Mouse (Mus musculus) T-helper 2 cell (primary cell): ENCODE measurements around the gene Ccdc115.

ENCODE experiments used
- in situ Hi-C: fragments of 300-600 bp; cut with MboI, MseI; formaldehyde crosslinking; loops from one replicate; pipeline ENCODE4 v1.15.1; 2025; ENCODE audit warnings: high pct_unique_total_duplicates

Gene Ccdc115

DNA sequence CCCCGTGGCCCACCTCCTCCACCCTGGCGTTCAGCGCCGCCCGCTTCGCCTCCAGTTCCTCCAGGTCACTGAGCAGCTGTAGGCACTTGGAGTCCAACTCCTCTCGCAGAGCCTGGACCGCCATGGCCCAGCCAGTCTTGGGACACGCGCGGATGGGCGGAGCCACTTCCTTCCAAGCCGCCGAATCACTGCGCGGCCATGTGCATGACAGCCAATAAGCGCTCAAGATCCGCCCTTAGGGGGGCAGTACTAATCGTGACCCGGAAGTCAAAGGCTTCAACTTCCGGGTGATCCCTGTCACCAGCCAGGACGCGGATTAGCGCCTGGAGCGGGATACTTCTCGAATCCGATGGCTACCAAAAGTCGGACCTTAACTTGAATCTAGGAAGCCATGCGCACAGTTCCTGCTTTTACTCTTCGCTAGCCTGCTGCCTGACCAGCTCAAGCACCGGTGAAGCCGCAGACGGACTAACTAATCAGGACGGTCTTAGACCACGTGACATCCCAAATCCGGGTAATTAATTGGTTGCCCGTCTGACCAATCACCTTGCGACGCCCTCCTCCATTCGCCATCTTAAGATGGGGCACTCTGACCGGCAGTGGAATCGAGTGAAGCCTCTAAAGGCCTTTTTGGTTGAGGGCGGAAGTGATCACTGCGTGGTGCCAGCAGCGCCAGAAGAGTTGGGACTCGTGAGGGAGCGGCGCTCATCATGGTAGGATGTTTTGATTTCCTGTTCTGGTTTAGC lies at the start of gene Ccdc115, which contains the start of gene Imp4:
Gene Ccdc115 (minus strand): TSS at position 458 of the 746 bp plus-strand sequence.
Gene Imp4 (plus strand): TSS at position 637 of the 746 bp plus-strand sequence.
- in situ Hi-C loops: no loop called here

DNA sequence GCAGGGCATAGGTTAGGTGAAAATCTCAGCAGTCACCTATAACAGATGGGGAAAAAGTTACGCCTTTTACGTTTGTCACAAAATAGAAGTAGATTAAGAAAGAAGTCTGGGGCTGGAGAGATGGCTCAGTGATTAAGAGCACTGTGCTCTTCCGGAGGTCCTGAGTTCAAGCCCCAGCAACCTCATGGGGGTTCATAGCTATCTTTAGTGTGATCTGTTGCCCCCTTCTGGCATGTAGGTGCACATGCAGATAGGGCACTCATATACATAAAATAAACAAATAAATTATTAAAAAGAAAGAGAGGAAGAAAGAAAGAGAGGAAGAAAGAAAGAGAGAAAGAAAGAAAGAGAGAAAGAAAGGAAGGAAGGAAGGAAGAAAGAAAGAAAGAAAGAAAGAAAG lies 47.9 kb upstream of the Ccdc115 start:
- in situ Hi-C loops: loop anchor here (25.0 kb wide), 1 partner anchor 375 kb away; no protein-coding TSS in a partner anchor

DNA sequence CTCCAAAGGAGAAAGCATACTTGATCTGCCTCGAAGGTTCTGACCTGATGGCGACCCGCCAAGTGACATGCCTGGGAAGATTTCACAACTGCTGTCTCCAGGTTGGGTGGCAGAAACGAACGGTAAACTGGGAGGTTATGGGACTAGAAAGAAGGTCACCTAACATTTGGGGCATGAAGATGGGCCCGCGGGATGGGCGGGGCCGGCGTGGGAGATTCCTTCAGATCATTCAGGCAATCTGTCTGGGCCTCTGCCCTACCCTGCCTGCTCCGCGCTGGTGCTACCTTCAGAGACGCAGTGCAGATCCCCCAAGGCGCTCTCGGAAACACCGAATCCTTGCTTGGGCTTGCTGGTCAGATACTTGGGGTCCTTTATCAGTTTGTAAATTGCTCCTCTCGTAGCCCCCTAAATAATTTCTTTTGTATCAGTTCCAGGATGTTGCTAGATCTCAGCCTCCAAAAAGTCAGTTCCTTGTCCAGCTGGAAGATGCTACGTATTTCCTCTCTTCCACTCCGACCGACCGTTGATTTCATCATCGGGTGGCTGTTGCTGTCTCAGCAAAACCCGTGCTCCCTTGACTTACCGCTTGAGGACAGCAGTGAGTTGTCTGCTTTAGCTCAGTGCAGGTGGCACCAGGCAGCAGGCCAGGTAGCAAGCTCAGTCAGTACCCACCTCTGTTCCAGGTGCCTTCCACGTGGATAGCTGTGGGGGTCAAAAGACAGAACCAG lies 46.2 kb upstream of the Ccdc115 start:
- in situ Hi-C loops: loop anchor here (25.0 kb wide), 1 partner anchor 377 kb away; no protein-coding TSS in a partner anchor

DNA sequence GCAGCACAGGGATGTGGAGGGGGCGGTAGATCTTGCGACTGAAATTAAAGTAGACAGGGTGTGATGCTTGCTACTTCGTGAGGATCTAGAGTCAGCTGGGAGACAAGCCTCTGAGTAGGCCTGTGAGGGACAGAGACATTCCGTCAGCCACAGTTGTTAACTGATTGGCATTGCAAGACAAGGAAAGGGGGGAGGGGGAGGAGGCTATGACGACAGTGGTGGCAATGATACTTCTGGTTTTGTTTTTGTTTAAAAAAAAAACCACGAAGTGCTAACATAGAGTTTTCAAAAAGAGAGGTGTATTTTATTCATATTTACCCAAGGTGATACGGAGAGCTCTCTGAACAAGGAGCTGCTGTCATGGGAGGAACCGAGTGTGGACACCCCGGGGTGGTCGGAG lies 45.0 kb upstream of the Ccdc115 start:
- in situ Hi-C loops: loop anchor here (25.0 kb wide), 1 partner anchor 378 kb away; no protein-coding TSS in a partner anchor

DNA sequence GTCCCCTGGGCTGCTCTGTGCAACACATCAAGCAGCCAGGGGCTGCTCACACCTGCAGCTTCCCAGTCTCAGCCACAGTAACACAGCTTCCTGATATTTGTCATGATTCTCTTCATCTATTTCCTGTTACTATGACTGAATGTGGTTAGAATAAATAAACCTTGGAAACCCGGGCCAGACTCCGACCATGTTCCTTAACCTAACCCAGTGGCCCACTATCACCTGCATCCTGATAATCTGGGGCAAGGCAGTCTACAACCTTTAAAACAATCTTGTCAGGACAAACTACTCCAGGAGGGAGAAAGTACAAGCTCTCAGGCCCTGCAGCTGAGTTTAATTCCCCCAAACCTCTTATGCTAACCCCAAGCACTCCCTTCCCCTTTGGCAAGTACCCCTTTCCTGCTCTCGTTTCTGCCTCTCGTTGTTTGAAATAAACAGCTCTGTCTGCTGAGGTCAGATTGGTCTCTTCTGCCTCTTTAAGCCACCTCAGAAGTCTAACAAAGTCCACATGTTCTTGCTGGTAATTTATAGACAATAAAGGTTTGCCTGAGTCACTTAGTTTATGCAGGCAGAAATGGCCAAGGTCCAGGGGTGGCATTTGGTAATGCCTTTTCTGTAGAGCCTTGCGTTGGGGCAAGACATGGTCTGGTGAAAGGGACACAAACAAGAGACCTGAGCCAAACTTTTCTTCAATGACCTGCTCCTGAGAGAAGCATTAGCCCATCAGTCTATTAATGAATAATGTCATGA lies 42.6 kb upstream of the Ccdc115 start:
- in situ Hi-C loops: loop anchor here (25.0 kb wide), 1 partner anchor 380 kb away; no protein-coding TSS in a partner anchor

DNA sequence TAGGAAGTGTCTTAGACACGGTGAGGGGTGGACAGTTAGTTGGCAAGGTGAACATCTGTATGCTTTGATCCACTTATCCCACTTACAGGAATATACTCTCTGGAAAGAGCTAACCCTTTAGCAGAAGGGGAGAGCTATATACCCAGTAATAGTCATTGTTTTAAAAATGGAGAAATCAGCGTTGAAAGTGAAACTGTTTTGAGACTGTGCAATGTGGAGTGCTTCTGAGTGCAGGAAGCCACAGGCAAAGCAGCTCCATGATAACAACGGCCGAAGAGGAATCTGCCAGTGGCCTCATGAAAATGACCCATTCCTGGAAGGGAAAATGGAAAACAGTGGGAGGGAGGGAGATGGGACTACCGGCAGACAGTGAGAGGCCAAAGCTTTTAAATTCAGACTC lies 41.3 kb upstream of the Ccdc115 start:
- in situ Hi-C loops: loop anchor here (25.0 kb wide), 1 partner anchor 382 kb away; no protein-coding TSS in a partner anchor

DNA sequence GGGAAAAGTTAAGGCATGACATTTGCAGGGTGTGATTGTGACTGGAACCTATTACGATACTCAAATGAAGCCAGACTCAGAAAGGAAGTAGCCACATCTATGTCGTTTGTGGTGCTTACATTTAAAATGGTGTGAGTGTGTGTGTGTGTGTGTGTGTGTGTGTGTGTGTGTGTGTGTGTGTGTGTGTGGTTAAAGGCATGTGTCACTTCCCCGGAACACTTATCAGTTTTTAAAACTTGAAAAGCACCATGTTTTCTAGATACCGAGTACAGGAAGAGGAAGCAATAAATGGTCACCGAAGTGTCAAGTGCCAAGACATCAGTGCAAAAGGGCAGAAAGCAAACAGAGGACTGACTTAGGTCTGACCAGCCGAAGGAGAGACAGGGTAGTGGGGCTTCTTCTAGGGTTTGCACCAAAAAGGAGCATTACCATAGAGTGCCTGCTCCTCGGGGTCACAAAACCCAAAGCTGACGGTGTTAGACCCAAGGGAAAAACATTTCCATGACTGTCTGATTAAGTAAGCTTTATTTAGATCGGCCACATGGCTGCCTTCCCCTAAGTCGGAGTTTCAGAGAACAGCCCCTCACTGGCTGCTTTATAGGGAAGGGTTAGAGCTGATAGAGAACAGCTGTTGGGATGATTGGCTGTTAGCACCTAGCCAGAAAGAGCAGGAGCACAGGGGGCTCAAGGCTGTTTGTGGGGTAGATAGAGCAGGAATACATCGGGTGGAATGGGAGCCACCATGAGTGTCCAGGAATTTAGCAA lies 39.6 kb upstream of the Ccdc115 start:
- in situ Hi-C loops: loop anchor here (25.0 kb wide), 1 partner anchor 383 kb away; no protein-coding TSS in a partner anchor

DNA sequence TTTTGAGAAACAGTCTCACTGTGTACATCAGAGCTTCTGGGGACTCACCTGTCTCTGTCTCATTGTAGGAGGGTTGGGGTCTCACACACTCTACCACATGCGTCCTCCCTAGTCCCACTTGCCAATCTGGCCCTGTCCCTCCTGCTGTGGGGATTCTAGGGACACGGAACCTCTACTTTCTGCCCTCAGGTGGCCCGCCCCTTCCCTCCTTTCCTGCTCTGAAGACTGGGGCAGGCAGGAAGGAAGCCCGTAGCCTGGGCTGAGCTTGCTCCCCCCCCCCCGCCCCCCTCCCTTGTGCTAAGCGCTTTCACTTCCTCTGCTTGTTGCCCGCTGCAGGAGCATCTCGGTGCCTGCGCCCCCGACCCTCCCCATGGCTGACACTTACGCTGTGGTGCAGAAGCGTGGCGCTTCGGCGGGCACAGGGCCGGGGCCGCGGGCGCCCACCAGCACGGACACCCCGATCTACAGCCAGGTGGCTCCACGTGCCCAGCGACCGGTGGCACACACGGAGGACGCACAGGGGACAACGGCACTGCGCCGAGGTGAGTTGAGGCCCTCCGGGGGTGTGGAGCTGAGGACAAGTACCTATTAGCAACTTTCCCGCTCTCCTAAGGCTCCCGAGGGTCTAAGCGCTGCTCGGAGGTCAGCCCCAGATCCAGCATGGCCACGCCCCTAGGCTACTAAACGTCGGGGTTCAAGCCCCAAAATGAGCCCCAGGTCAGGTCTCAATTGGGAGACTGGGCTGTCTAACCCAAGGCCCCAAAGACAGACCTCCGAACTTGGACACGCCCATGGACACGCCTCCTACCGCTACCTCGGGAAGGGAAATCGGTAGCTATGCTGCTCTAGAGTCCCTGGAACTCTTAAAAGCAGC lies 33.2 kb upstream of the Ccdc115 start:
- in situ Hi-C loops: loop anchor here (25.0 kb wide), 1 partner anchor 1590 kb away; the partner anchor contains the start of gene Hs6st1

DNA sequence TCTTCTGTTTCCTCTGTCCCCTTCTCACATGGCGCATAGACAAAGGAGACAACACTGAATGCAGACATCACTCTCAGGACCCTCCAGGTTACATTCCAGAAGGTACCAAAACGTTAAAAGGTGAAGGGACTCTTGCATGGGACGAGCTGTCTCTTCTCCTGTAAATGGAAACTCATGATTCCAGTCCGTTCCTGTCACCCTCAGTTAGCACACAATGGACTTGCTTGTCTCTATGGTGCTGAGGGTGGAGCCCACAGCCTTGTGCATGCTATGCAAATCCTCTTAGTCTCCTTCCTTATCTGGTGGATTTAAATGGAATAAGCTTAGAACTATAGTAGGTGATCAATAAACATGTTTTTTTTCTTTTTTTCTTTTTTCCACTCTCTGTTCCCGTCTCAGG lies 30.3 kb upstream of the Ccdc115 start:
- in situ Hi-C loops: loop anchor here (25.0 kb wide), 1 partner anchor 1592 kb away; the partner anchor contains the start of gene Hs6st1

DNA sequence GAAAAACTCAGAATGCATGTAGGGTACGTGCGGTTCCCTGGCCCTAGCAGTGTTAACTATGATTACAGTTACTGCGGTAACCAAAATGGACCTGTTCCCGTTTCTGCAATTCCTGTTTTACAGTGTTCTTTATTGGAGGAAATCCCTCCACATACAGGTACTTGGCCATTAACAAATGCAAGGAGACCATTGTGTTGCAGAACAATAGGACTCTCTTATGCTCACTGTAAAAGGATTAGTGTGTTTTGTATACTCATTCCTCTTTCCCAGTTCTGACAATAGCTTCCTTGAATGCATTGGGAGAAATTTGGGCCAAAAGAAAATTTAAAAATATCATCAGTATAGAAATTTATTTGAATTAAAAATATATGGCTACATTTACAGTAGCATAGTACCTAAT lies 29.0 kb upstream of the Ccdc115 start:
- in situ Hi-C loops: loop anchor here (25.0 kb wide), 1 partner anchor 1594 kb away; the partner anchor contains the start of gene Hs6st1

DNA sequence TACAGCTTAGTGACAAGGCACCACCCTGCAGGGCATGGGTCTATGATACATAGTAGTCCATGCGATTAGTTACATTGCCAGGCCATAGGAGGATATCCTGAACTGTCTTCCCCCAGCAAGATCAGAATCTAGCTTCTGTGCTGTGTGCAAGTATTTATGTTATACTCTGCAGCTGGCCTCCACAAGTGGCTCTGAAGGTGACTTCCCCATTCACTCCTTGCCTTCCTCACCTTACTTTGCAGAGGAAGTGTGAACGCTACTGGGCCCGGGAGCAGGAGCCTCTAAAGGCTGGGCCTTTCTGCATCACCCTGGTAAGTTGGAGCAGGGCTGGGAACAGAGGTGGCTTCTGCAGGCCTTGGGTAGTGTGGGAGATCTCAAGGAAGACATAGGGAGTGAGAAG lies 28.6 kb upstream of the Ccdc115 start:
- in situ Hi-C loops: loop anchor here (25.0 kb wide), 1 partner anchor 1594 kb away; the partner anchor contains the start of gene Hs6st1

DNA sequence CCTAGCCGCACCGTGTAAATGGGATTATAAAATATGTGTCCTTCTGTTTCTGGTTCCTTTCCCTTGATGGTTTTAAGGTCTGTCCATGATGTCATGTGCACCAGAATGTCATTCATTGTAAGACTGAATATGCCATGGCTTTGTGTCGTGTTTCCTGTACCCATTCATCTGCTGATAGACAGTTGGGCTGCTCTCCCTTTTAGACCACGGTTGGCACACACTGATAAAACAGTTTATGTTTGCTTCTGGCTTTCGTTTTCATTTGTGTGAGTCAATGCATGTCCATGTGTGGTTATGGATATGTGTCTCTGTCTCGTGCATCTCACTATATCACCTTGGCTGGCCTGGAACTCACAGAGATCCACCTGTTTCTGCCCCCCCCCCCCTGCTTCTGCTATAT lies 26.0 kb upstream of the Ccdc115 start:
- in situ Hi-C loops: loop anchor here (25.0 kb wide), 1 partner anchor 1597 kb away; the partner anchor contains the start of gene Hs6st1

DNA sequence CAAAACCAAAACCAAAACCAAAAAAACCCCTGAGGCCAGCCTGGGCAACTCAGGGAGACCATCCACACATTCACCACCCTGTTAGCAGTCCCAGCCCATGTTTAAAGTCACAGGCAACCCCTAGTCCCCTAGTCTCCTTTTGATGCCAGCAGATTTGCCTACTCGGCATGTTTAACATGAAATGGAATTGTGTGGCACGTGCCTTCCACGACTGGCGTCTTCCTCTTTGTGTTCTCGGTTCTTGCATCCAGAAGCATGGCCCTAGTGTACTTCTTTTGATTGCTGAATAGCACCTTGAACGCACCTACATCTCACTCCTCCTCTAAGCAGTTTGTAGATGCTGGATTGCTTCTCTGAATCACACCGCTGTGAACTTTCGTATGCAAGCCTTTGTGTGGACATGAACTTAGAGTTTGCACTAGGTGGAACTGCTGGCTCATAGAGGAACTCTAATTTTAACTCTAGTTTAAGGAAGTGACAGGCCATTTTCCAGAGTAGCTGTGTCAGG lies 24.9 kb upstream of the Ccdc115 start:
- in situ Hi-C loops: loop anchor here (25.0 kb wide), 1 partner anchor 1598 kb away; the partner anchor contains the start of gene Hs6st1

DNA sequence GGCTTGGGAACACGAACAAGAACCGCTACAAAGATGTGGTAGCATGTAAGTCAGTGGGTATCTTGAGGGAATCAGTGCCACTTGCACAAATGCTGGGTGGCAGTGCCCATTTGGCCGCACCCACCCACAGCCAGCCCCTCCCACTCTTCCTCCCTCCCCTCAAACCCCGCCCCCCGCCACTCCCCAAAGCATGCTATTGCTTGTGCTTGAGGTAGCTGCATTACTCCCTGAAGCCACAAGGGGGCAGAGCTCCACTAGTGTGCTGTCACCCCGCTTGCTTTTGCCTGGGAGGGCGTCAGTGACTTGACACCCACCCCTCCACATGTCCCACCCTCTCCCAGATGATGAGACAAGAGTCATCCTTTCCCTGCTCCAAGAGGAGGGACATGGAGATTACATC lies 23.3 kb upstream of the Ccdc115 start:
- in situ Hi-C loops: loop anchor here (25.0 kb wide), 1 partner anchor 1600 kb away; the partner anchor contains the start of gene Hs6st1

DNA sequence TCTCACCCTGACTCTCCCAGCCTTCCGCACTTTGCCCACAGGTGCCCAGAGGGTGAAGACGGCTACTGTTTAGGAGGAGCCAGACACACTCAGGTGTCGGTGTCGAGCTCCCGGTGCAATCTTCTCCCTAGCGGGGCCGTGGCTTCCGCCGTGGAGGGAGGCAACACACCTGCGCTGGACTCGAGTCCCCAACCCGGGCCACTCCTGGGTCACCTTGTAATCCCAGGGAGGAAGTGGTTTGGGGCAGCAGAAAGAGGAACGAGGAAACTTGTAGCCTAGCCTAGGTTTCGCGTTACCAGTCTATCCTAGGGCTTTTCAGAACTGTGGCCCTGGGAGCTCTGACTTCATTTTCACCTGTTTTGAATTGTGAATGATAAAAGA lies 20.6 kb upstream of the Ccdc115 start:
- in situ Hi-C loops: loop anchor here (25.0 kb wide), 1 partner anchor 1602 kb away; the partner anchor contains the start of gene Hs6st1

DNA sequence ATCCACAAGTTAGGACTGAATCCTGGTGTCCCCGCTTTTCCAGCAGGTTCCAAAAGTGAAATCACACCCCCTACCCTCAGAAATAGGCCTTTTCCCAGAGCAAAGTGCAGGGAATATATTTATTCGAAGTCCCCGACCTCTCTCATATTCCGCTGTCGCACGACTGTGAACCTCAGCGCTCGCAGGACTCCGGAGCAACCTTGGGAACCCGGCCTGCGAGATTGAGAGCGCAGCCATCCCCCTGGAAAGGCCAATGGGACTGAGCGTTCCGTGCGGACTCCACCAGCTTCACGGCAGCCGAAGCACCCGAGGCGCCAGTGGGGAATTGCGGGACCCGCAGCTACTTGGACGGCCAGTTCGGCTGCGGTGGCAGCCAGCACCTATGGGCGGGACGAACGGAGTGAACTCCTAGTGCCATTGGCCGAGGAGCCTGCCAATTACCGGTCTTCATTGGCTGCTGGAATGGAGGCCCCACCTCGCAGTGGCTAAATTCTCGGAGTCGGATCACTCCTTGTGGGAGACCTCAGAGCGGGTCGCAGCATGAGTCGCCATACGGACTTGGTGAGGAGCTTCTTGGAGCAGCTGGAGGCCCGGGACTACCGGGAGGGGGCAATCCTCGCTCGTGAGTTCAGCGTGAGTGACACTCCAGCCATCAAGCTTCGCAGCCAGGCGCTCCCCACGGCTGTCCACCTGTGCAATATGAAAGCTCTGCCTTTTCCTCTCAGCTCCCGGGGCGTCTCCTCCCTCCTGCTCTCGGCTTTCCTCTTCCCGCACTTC lies 20.0 kb upstream of the Ccdc115 start, which contains the start of gene Ptpn18:
Gene Ptpn18 (plus strand): TSS at position 479 of the 777 bp plus-strand sequence.
- in situ Hi-C loops: loop anchor here (25.0 kb wide), 1 partner anchor 1603 kb away; the partner anchor contains the start of gene Hs6st1

DNA sequence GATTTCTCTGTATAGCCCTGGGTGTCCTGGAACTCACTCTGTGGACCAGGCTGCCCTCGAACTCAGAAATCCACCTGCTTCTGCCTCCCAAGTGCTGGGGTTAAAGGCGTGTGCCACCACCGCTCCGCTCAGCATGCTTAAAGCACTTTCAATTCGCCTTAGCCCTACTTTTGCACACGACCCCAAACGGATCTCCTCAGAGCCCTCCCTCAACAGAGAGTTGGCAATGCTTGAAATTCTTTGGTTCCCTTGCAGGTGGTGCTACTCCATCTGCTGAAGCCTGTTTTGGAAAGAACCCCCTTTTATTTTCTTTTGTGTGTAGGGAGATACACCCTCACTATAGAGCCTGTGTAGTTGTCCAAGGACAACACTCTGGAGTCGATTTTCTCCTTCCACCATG lies 19.0 kb upstream of the Ccdc115 start:
- in situ Hi-C loops: loop anchor here (25.0 kb wide), 1 partner anchor 1604 kb away; the partner anchor contains the start of gene Hs6st1

DNA sequence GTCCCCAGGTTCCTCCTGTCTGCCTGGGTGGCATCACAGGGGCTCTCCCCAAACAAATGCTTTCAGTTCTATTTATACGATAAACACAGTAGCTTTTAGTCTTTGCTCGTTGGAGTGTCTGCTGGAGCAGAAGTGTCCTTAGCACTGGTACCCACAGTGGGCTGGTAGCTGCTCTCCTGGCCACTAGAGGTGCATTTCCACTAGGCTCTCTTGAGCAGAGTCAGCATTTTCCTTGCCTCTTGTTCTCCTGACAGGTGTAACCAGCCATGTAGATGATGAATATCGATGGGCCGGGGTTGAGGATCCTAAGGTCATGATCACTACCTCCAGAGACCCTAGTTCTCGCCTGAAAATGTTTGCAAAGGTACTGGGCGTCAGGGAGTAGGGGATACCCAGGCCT lies 3.7 kb upstream of the Ccdc115 start:
- in situ Hi-C loops: no loop called here
